Mouse (Mus musculus) midbrain, embryonic 14.5 days (tissue): ENCODE data around the gene Atad1. TPM values are rescaled to one million over a fixed set of nuclear protein-coding genes. Genes with fewer than 3 reads are reported as not detected.
A peak's percentile ranks its signal among the peaks of the same experiment; 100 is the strongest.

Source experiments
- ATAC-seq: fragments of 200-750 bp; cut with Nextera tagmentation; 2 replicates; pipeline ENCODE4 v1.8.0; 2017; ENCODE audit warnings: moderate number of reproducible peaks, moderate library complexity; ENCODE audit not compliant: low FRiP score, low TSS enrichment
- DNase-seq: peaks from one replicate; pipeline ENCODE4 v3.0.0-alpha.2; 2015
- H3K27ac ChIP-seq: fragments of 300-500 bp; sonication (generic); replicated peaks from 2 replicates; pipeline ENCODE4 v1.5.1; 2014; ENCODE audit warnings: mild to moderate bottlenecking, low read depth, low read length, moderate library complexity
- H3K27me3 ChIP-seq: fragments of 300-500 bp; sonication (generic); 2 replicates; pipeline ENCODE4 v1.6.1; 2014; ENCODE audit warnings: low read length, control low read depth, mixed read lengths; ENCODE audit not compliant: control insufficient read depth, insufficient read depth
- H3K36me3 ChIP-seq: fragments of 300-500 bp; sonication (generic); 2 replicates; pipeline ENCODE4 v1.6.1; 2014; ENCODE audit warnings: low read length, control low read depth; ENCODE audit not compliant: control insufficient read depth, insufficient read depth
- H3K4me1 ChIP-seq: fragments of 300-500 bp; sonication (generic); 2 replicates; pipeline ENCODE4 v1.6.1; 2014; ENCODE audit warnings: mild to moderate bottlenecking, antibody characterized with exemption, low read length, control low read depth; ENCODE audit not compliant: control insufficient read depth, insufficient read depth
- H3K4me2 ChIP-seq: fragments of 300-500 bp; sonication (generic); 2 replicates; pipeline ENCODE4 v1.6.1; 2014; ENCODE audit warnings: mild to moderate bottlenecking, low read length, moderate library complexity
- H3K4me3 ChIP-seq: fragments of 300-500 bp; sonication (generic); replicated peaks from 2 replicates; pipeline ENCODE4 v1.5.1; 2014; ENCODE audit warnings: low read depth, low read length
- H3K9ac ChIP-seq: fragments of 300-500 bp; sonication (generic); replicated peaks from 2 replicates; pipeline ENCODE4 v1.6.1; 2014; ENCODE audit warnings: mild to moderate bottlenecking, low read length, moderate library complexity
- H3K9me3 ChIP-seq: fragments of 300-500 bp; sonication (generic); 2 replicates; pipeline ENCODE4 v1.6.1; 2016; ENCODE audit warnings: low read length, control low read depth, mixed read lengths; ENCODE audit not compliant: control insufficient read depth
- WGBS: fragments of 180-500 bp; shearing (Covaris S2); extraction: QIAGEN DNeasy Blood & Tissue Kit; methylation state at CpG from one replicate; pipeline ENCODE4 v1.1.7; 2014; 5-methylcytosine and 5-hydroxymethylcytosine counted together
- polyA plus RNA-seq: library from polyadenylated mRNA; unstranded; fragments of >200 nt; fragmentation: Nextera tagmentation; extraction: Ambion mirVana; gene quantifications from 2 replicates; pipeline ENCODE4 v1.2.1, GENCODE M21; 2014

Gene Atad1
- polyA plus RNA-seq, 1 experiment from 2014 or later = 143 TPM

GRCm38 (mm10) chr19:32759357-32760024 is 19.9 kb upstream of the Atad1 start:
- Histone ChIP-seq H3K4me2 (peak overlapping the region; percentile 96), H3K27me3 (no peaks in the 10 kb centered on the region; the same call in 1 of the 2 replicates), H3K9ac (peak overlapping the region; percentile 96), H3K9me3 (no peaks in the 10 kb centered on the region), H3K4me3 (peak overlapping the region; percentile 99), H3K36me3 (no peaks in the 10 kb centered on the region), H3K27ac (no peak overlapping the region), H3K4me1 (peaks cover 43% of the 10 kb centered on the region)
- WGBS = 1% methylated on average over 8 of the region's 8 CpGs
- DNase-seq (peak; percentile 37), ATAC-seq (no peak)

- ATAC-seq (no peak), DNase-seq (peak; percentile 28)
- peak overlapping the region; percentile 99 for H3K4me3 ChIP-seq
- H3K27me3 ChIP-seq = no peaks in the 10 kb centered on the region; the same call in 1 of the 2 replicates
- H3K27ac ChIP-seq = peak overlapping the region; percentile 98
- no peaks in the 10 kb centered on the region for H3K9me3 ChIP-seq
- under 1% methylated on average over 11 of the region's 11 CpGs for WGBS
- peaks cover 45% of the 10 kb centered on the region for H3K4me1 ChIP-seq
- H3K36me3 ChIP-seq = no peaks in the 10 kb centered on the region
- peak overlapping the region; percentile 96 for H3K4me2 ChIP-seq
- peak overlapping the region; percentile 96 for H3K9ac ChIP-seq
Measured at GRCm38 (mm10) chr19:32758793-32759161, 19.2 kb upstream of the Atad1 start.

- peak overlapping the region; percentile 96 for H3K9ac ChIP-seq
- DNase-seq = peak; percentile 76
- WGBS = under 1% methylated on average over 60 of the region's 69 CpGs
- H3K9me3 ChIP-seq = no peaks in the 10 kb centered on the region
- H3K4me1 ChIP-seq = peaks cover 42% of the 10 kb centered on the region
- peak overlapping the region; percentile 99 for H3K4me3 ChIP-seq
- H3K27ac ChIP-seq = peak overlapping the region; percentile 98
- no peaks in the 10 kb centered on the region for H3K36me3 ChIP-seq
- no peaks in the 10 kb centered on the region; the same call in 1 of the 2 replicates for H3K27me3 ChIP-seq
- ATAC-seq = peak; percentile 9
- H3K4me2 ChIP-seq = peak overlapping the region; percentile 96
Measured at GRCm38 (mm10) chr19:32757831-32758792, 18.5 kb upstream of the Atad1 start.

GRCm38 (mm10) chr19:32756900-32757725 is 17.5 kb upstream of the Atad1 start, which contains the start of gene Pten:
TSS of gene Pten (plus strand) at chr19:32757497.
- peak; percentile 91 for ATAC-seq
- Histone ChIP-seq H3K4me1 (peaks cover 33% of the 10 kb centered on the region), H3K27me3 (no peaks in the 10 kb centered on the region; the same call in 1 of the 2 replicates), H3K4me3 (peak within 1 kb of the TSS; percentile 99), H3K27ac (peak within 1 kb of the TSS; percentile 98), H3K36me3 (no peaks in the 10 kb centered on the region), H3K9ac (peak within 1 kb of the TSS; percentile 96), H3K9me3 (no peaks in the 10 kb centered on the region), H3K4me2 (peak within 1 kb of the TSS; percentile 96)
- 1% methylated on average over 61 of the region's 77 CpGs for WGBS
- peak; percentile 98 for DNase-seq

- peak; percentile 71 for ATAC-seq
- Histone ChIP-seq H3K4me3 (peak overlapping the region; percentile 99), H3K9me3 (no peaks in the 10 kb centered on the region), H3K4me1 (peaks cover 33% of the 10 kb centered on the region), H3K27me3 (no peaks in the 10 kb centered on the region; the same call in 1 of the 2 replicates), H3K9ac (peak overlapping the region; percentile 86), H3K4me2 (peak overlapping the region; percentile 96), H3K36me3 (no peaks in the 10 kb centered on the region), H3K27ac (peak overlapping the region; percentile 98)
- under 1% methylated on average over 14 of the region's 14 CpGs for WGBS
- DNase-seq = no peak
Measured at GRCm38 (mm10) chr19:32756636-32756899, 17.0 kb upstream of the Atad1 start.

GRCm38 (mm10) chr19:32755792-32756635 is 16.4 kb upstream of the Atad1 start:
- peak overlapping the region; percentile 96 for H3K4me2 ChIP-seq
- H3K36me3 ChIP-seq = no peaks in the 10 kb centered on the region
- ATAC-seq (peak; percentile 83), DNase-seq (peak; percentile 97)
- under 1% methylated on average over 53 of the region's 53 CpGs for WGBS
- no peaks in the 10 kb centered on the region for H3K9me3 ChIP-seq
- H3K27me3 ChIP-seq = no peaks in the 10 kb centered on the region; the same call in 1 of the 2 replicates
- peaks cover 30% of the 10 kb centered on the region for H3K4me1 ChIP-seq
- peak overlapping the region; percentile 99 for H3K4me3 ChIP-seq
- H3K9ac ChIP-seq = peak overlapping the region; percentile 86
- H3K27ac ChIP-seq = peak overlapping the region; percentile 98

GRCm38 (mm10) chr19:32755104-32755791 is 15.7 kb upstream of the Atad1 start:
- 5% methylated on average over 12 of the region's 12 CpGs for WGBS
- no peaks in the 10 kb centered on the region for H3K36me3 ChIP-seq
- H3K4me3 ChIP-seq = peak overlapping the region; percentile 99
- H3K9ac ChIP-seq = peak overlapping the region; percentile 86
- no peaks in the 10 kb centered on the region for H3K9me3 ChIP-seq
- peak overlapping the region; percentile 96 for H3K4me2 ChIP-seq
- H3K27me3 ChIP-seq = no peaks in the 10 kb centered on the region; the same call in 1 of the 2 replicates
- H3K4me1 ChIP-seq = peaks cover 23% of the 10 kb centered on the region
- peak overlapping the region; percentile 98 for H3K27ac ChIP-seq
- ATAC-seq (no peak), DNase-seq (no peak)
